Mouse (Mus musculus): ENCODE results near the gene Arf1. TPM values are rescaled to one million over a fixed set of nuclear protein-coding genes. Genes with fewer than 3 reads are reported as not detected.
"Not testable (repeated sequence)": the region's sequence is repeated elsewhere in the genome, so short reads cannot be mapped to it uniquely, and the experiment has no call there.

The Arf1 gene
- polyA plus RNA-seq, 1 experiment, result 565 TPM

DNA sequence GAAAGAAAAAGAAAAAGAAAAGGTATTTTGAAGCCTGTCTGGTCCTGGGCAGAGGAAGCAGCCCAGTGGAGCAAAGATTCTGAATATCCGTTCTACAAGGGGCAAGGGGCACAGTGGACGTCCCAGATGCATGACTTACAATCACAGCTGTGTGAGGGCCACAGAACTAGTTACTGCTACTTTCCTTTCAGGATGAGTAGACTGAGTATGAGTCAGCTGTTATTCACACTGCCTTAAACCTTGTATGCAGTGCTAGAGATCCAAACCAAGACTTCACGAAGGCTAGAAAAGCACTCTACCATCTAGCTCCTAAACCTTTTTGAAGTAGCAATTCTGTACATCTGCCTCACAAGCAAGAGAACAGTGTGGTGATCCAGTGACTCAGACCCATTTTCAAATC lies 1.8 kb downstream of the Arf1 start:
- TF ChIP-seq POLR2A (IDR thresholded peaks at IDR 0.05; ENCODE audit: borderline replicate concordance, extremely low read depth, insufficient read depth, insufficient read length, poor library complexity, severe bottlenecking) (no peak), CTCF (IDR thresholded peaks at IDR 0.05; ENCODE audit: borderline replicate concordance, extremely low read depth, insufficient read depth, insufficient read length) (no peak)
- DNase-seq (ENCODE audit: low read depth), result no peak

DNA sequence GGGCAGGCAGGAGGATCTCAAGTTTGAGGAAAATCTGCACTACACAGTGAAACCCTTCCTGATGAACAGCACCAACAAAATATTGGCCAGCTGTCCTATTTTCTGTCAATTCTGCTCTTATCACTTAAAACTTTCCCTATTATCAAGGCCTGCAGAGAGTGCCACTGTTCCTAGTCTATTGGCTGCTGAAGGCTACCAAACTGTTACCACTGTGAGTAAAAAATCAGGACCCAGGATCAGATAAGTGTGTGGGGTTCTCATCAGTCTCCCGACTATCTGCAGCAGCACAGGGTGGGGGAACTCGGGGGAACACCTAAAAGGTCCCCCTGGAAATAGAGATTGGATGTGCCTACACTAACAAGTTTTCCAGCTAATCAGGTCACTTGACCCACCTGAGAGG lies 2.9 kb downstream of the Arf1 start:
- no peak for TF ChIP-seq POLR2A (IDR thresholded peaks at IDR 0.05; ENCODE audit: borderline replicate concordance, extremely low read depth, insufficient read depth, insufficient read length, poor library complexity, severe bottlenecking)
- TF ChIP-seq CTCF (IDR thresholded peaks at IDR 0.05; ENCODE audit: borderline replicate concordance, extremely low read depth, insufficient read depth, insufficient read length), result no peak
- no peak for DNase-seq (ENCODE audit: low read depth)

DNA sequence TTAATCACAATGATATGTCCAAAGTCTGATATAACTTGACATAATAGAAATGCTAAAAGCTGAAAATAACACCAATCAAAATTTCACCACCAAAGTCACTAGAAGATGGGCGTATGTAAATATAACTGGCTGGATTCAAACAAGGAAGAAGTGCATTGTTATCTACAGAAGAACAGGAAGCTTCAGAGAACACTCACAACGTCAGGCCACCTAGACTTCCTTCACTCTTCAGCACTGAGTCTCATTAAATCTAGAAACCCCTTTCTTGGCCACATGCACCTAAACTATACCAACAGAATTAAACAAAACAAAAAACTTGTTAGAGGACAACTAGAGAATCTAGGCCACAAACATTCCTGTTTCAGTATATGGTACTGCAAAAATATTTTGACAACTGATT lies 3.6 kb downstream of the Arf1 start:
- DNase-seq (ENCODE audit: low read depth), result no peak
- TF ChIP-seq POLR2A (IDR thresholded peaks at IDR 0.05; ENCODE audit: borderline replicate concordance, extremely low read depth, insufficient read depth, insufficient read length, poor library complexity, severe bottlenecking), result no peak
- TF ChIP-seq CTCF (IDR thresholded peaks at IDR 0.05; ENCODE audit: borderline replicate concordance, extremely low read depth, insufficient read depth, insufficient read length), result no peak

DNA sequence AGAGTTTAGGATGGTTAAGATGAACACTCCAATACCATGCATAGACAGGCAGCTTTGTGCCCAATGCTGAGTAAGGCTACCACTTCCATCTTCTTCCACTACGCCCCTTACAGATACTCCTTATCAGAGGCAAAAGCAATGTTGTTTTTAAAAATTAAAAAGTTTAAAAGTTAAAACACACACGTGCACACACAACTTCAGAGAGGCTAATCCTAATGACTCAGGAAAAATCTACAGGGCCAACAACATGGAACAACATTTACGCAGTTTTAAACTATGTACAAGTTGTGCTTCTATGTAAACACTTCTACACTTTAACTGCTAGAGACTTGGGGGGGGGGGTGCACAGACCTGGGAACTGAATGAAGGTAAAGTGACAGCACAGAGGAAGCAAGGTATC lies 4.0 kb downstream of the Arf1 start:
- DNase-seq (ENCODE audit: low read depth), result no peak
- TF ChIP-seq CTCF (IDR thresholded peaks at IDR 0.05; ENCODE audit: borderline replicate concordance, extremely low read depth, insufficient read depth, insufficient read length) (no peak), POLR2A (IDR thresholded peaks at IDR 0.05; ENCODE audit: borderline replicate concordance, extremely low read depth, insufficient read depth, insufficient read length, poor library complexity, severe bottlenecking) (no peak)

DNA sequence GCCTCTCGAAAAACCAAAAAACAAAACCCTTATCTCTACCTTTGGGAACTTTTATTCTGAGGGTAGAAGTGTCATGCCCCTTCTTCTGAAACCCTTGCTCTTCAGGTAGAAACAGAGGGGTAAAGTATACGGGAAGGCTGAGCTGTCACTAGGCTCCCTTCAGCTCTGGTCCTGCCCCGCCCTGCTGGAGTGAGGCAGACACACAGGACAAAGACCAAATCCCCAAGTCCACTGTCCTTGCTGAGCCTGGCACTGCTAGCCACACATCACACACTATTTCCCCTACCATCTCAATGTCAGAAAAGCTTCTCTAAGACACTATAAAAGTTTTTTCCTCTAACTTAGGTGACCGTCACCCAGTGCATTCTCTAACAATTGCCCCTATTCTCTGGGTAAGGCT lies 5.8 kb downstream of the Arf1 start:
- no peak for TF ChIP-seq CTCF (IDR thresholded peaks at IDR 0.05; ENCODE audit: borderline replicate concordance, extremely low read depth, insufficient read depth, insufficient read length)
- no peak for TF ChIP-seq POLR2A (IDR thresholded peaks at IDR 0.05; ENCODE audit: borderline replicate concordance, extremely low read depth, insufficient read depth, insufficient read length, poor library complexity, severe bottlenecking)
- DNase-seq (ENCODE audit: low read depth), result no peak

DNA sequence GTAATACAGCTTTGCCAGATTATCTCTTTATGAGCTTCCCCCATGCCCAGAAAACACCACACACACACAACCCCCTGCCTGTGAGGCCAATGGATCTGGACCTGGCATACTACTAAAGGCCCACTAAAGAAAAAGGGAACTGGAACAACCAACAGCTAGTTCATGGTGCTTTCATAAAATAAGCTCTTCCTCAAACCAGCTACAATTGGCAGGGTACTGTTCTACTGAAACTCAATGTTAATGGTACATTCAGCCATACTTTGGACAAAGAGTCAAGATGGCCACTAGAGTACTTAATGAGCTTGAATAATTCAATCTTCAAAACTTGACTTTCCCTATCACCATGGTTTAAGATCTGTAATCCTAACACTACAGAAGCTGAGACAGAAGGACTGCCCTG lies 6.5 kb downstream of the Arf1 start:
- TF ChIP-seq POLR2A (IDR thresholded peaks at IDR 0.05; ENCODE audit: borderline replicate concordance, extremely low read depth, insufficient read depth, insufficient read length, poor library complexity, severe bottlenecking), result no peak
- no peak for TF ChIP-seq CTCF (IDR thresholded peaks at IDR 0.05; ENCODE audit: borderline replicate concordance, extremely low read depth, insufficient read depth, insufficient read length)
- DNase-seq (ENCODE audit: low read depth), result no peak

DNA sequence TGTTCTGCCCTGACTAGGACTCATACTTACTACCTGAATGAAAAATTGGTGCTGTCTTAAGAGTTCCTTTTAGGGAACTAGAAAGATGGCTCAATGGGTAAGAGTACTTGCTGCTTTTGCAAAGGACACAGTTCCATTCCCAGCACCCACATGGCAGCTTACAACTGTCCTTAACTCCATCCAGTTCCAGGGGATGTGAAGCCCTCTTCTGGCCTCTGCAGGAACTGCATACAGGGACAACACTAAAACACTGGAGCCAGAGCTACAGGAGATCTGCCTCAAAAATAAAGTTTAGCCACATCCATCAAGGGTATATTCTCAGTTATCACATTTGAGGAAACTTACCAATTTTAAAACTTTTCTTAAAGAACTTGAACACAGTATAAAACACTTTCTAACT lies 9.0 kb downstream of the Arf1 start:
- DNase-seq (ENCODE audit: low read depth), result no peak
- TF ChIP-seq POLR2A (IDR thresholded peaks at IDR 0.05; ENCODE audit: borderline replicate concordance, extremely low read depth, insufficient read depth, insufficient read length, poor library complexity, severe bottlenecking), result no peak
- peak; percentile 44; the same call in 1 of the 2 replicates for TF ChIP-seq CTCF (IDR thresholded peaks at IDR 0.05; ENCODE audit: borderline replicate concordance, extremely low read depth, insufficient read depth, insufficient read length)

DNA sequence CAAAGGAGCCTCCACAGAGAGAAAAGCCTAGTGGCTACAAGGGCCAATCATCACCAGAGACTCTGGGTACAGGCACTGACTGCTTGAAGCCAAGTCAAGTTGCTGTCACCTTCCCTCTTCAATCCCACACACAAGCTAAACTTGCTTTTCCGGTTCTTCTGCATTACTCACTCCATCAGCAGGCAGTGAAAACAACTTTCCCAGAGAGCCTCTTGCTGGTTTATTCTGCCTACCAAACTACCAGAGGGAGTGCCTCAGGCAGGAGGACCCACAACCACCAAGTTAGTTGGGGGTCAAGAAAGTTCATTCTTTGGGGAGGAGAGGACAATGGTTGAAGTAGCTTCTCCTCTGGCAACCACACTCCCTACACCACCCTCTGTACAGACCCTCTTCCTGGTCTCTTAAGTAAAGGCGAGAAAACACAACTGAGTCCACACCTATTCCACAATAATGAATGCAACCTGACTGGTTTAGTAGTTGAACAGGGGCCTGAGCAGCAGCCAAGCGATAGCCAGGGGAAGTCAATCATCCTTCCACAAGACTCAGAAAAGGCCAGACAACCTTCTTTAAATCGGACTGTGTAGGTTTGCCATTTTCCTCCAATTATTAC lies 9.6 kb downstream of the Arf1 start:
- DNase-seq (ENCODE audit: low read depth), result no peak
- no peak for TF ChIP-seq CTCF (IDR thresholded peaks at IDR 0.05; ENCODE audit: borderline replicate concordance, extremely low read depth, insufficient read depth, insufficient read length)
- TF ChIP-seq POLR2A (IDR thresholded peaks at IDR 0.05; ENCODE audit: borderline replicate concordance, extremely low read depth, insufficient read depth, insufficient read length, poor library complexity, severe bottlenecking), result no peak

DNA sequence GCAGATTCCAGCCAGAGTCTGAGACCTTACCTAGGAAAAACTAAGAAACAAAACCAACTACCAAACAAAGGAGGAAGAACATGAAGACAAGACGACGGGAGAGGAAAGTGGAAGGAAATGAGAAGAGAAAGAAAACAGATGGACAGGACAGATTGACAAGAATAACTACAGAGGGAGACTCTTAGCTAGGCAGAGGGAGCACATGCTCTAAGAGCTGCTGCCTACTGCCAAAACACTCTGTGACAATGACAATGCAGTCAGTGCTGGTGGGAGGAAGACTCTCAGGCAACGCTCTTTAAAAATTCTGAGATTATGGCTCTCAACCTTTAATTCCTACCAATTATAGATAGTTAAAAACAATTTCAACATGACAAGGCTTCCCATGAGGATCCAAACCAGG lies 11.1 kb downstream of the Arf1 start:
- TF ChIP-seq CTCF (IDR thresholded peaks at IDR 0.05; ENCODE audit: borderline replicate concordance, extremely low read depth, insufficient read depth, insufficient read length) (no peak), POLR2A (IDR thresholded peaks at IDR 0.05; ENCODE audit: borderline replicate concordance, extremely low read depth, insufficient read depth, insufficient read length, poor library complexity, severe bottlenecking) (no peak)
- DNase-seq (ENCODE audit: low read depth), result peak; percentile 53

DNA sequence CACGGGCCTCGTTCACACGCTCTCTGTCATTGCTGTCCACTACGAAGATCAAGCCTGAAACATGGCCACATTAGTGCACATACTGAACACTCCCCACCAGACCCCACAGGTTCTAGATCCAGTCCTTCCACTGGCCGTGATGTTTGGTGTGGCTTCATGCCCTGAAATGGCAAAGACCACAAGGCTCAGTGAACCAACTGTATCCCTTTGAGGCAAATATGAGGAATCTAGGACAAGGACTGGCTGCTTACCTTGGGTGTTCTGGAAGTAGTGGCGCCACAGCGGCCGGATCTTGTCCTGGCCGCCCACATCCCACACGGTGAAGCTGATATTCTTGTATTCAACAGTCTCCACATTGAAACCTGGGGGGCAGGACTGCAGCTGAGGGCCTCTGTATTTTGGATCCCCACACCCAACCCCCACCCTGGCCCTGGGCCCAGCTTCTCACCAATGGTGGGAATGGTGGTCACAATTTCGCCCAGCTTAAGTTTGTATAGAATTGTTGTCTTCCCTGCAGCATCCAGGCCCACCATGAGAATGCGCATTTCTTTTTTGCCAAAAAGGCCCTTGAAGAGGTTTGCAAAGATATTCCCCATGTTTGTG lies 15.1 kb downstream of the Arf1 start:
- TF ChIP-seq POLR2A (IDR thresholded peaks at IDR 0.05; ENCODE audit: borderline replicate concordance, extremely low read depth, insufficient read depth, insufficient read length, poor library complexity, severe bottlenecking), result no peak
- DNase-seq (ENCODE audit: low read depth), result no peak

DNA sequence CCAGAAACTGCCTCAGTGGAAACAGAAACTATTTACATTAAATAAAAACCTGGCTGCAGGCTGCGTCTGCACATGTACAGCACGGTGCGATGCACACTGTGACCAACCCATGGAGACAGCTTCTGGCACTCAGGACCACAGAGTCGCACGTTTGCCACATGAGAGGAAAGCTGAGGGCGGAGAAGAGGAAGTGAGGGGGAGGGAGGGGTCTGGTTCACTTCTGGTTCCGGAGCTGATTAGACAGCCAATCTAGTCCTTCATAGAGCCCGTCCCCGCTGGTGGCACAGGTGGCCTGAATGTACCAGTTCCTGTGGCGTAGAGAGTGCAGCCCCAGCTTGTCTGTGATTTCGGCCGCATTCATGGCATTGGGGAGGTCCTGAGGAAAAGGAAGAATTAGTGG lies 15.8 kb downstream of the Arf1 start:
- not testable (repeated sequence) for DNase-seq (ENCODE audit: low read depth)

DNA sequence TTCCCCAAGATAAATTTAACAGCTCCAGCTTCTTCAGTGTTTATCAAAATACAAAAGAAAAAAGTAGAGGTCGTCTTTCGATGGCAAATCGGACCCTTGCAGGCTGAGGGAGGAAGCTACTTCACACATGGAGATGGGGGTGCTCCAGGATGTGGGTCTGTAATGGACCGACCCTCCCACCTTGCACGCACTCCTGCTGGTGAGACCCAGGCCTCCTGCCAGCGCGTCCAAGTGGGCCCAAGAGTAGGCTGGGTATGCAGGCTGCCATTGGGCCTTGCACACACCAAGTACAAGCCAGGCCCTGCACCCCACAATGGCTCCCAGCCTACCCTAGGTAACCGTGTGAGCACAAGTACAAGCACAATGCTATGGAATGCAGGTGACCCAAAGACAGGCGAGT lies 16.5 kb downstream of the Arf1 start:
- DNase-seq (ENCODE audit: low read depth), result not testable (repeated sequence)

DNA sequence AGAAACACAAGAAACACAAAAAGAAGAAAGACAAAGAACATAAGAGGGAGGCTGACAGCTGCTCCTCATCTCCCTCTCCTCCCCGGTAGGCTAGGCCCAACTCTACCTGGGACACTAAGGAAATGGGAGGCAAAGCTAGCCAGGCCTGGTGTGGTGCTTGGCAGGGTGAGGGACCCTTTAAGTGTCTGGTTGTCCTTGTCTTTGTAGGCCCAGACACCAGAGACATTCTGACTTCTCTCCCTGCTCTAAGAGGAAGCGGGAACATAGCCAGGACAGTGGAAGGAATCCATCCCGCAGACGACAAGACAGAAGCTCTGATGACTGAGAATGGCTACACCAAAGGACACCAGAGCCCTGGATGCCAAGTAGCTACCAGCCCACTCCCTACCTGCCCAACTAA lies 18.1 kb downstream of the Arf1 start:
- DNase-seq (ENCODE audit: low read depth), result no peak
- TF ChIP-seq POLR2A (IDR thresholded peaks at IDR 0.05; ENCODE audit: borderline replicate concordance, extremely low read depth, insufficient read depth, insufficient read length, poor library complexity, severe bottlenecking) (no peak), CTCF (IDR thresholded peaks at IDR 0.05; ENCODE audit: borderline replicate concordance, extremely low read depth, insufficient read depth, insufficient read length) (no peak)
